Mouse (Mus musculus) cerebellum, adult 2 months (tissue): ENCODE results near the gene Itgav. TPM values are rescaled to one million over a fixed set of nuclear protein-coding genes. Genes with fewer than 3 reads are reported as not detected.
A peak's percentile ranks its signal among the peaks of the same experiment; 100 is the strongest.

Source experiments
- DNase-seq, 2 experiments: peaks; one replicate each; pipeline ENCODE4 v3.0.0; 2021
- H3K27ac ChIP-seq: fragments of 200-500 bp; 2 replicates; pipeline ENCODE4 v1.5.1; 2012; ENCODE audit warnings: low read length, control low read depth, inconsistent platforms; ENCODE audit not compliant: insufficient read depth
- H3K27me3 ChIP-seq: fragments of 200-500 bp; 2 replicates; pipeline ENCODE4 v1.6.1; 2012; ENCODE audit warnings: inconsistent platforms, mild to moderate bottlenecking, low read length, moderate library complexity; ENCODE audit not compliant: control insufficient read depth, insufficient read depth
- H3K4me1 ChIP-seq: fragments of 200-500 bp; 2 replicates; pipeline ENCODE4 v1.6.1; 2011; ENCODE audit warnings: low read length; ENCODE audit not compliant: control insufficient read depth, insufficient read depth
- H3K4me3 ChIP-seq: fragments of 200-500 bp; replicated peaks from 2 replicates; pipeline ENCODE3; 2011; ENCODE audit warnings: mild to moderate bottlenecking, low read depth, low read length, control low read depth; ENCODE audit not compliant: insufficient read depth
- CTCF ChIP-seq: fragments of 200-500 bp; IDR thresholded peaks from 2 replicates; pipeline ENCODE4 v1.5.1; 2011; ENCODE audit warnings: low read depth, mild to moderate bottlenecking, control low read depth, low read length, moderate library complexity, borderline replicate concordance; ENCODE audit not compliant: insufficient read depth
- POLR2A ChIP-seq: fragments of 200-500 bp; IDR thresholded peaks from 2 replicates; pipeline ENCODE4 v1.6.1; 2011; ENCODE audit warnings: low read length, control low read depth, borderline replicate concordance; ENCODE audit not compliant: insufficient read depth
- WGBS: fragments of 180-500 bp; shearing (Covaris S2); methylation state at CpG from one replicate; pipeline ENCODE4 v1.1.7; 2018; 5-methylcytosine and 5-hydroxymethylcytosine counted together
- polyA plus RNA-seq: library from polyadenylated mRNA; depleted of rRNA; stranded (reverse); fragments of >200 nt; gene quantifications from 2 replicates; pipeline ENCODE4 v1.2.3, GENCODE M21; 2012

The Itgav gene
- polyA plus RNA-seq, 1 experiment: 43.2 TPM

- 60% methylated on average over 9 of the region's 9 CpGs for WGBS
- no peak for TF ChIP-seq POLR2A
- TF ChIP-seq CTCF: no peak
- Histone ChIP-seq H3K27me3 (no peaks in the 10 kb centered on the region), H3K4me3 (no peak overlapping the region), H3K4me1 (no peaks in the 10 kb centered on the region), H3K27ac (no peak overlapping the region)
- DNase-seq: peak in 1 of 2 experiments; percentile 29
Measured at GRCm38 (mm10) chr2:83742210-83742609, 18.0 kb downstream of the Itgav start.

GRCm38 (mm10) chr2:83742836-83743235 is 18.6 kb downstream of the Itgav start:
- Histone ChIP-seq H3K27ac (no peak overlapping the region), H3K4me1 (no peaks in the 10 kb centered on the region), H3K27me3 (no peaks in the 10 kb centered on the region), H3K4me3 (no peak overlapping the region)
- over 99% methylated on average over 2 of the region's 2 CpGs for WGBS
- no peak for TF ChIP-seq POLR2A
- no peak for TF ChIP-seq CTCF
- no peak for DNase-seq

GRCm38 (mm10) chr2:83744276-83744952 is 20.2 kb downstream of the Itgav start:
- no peak for TF ChIP-seq CTCF
- no peak for TF ChIP-seq POLR2A
- Histone ChIP-seq H3K4me1 (no peaks in the 10 kb centered on the region), H3K4me3 (no peak overlapping the region), H3K27ac (no peak overlapping the region), H3K27me3 (no peaks in the 10 kb centered on the region)
- no peak for DNase-seq
- WGBS: 82% methylated on average over 9 of the region's 9 CpGs

GRCm38 (mm10) chr2:83745257-83745656 is 21.1 kb downstream of the Itgav start:
- Histone ChIP-seq H3K27ac (no peak overlapping the region), H3K4me1 (no peaks in the 10 kb centered on the region), H3K4me3 (no peak overlapping the region), H3K27me3 (no peaks in the 10 kb centered on the region)
- TF ChIP-seq CTCF (no peak), POLR2A (no peak)
- no peak for DNase-seq
- WGBS: 86% methylated on average over 6 of the region's 6 CpGs

- WGBS: 98% methylated on average over 10 of the region's 10 CpGs
- Histone ChIP-seq H3K4me1 (no peaks in the 10 kb centered on the region), H3K27ac (no peak overlapping the region), H3K4me3 (no peak overlapping the region), H3K27me3 (no peaks in the 10 kb centered on the region)
- no peak for DNase-seq
- TF ChIP-seq POLR2A: no peak
- no peak for TF ChIP-seq CTCF
Measured at GRCm38 (mm10) chr2:83748581-83749118, 24.5 kb downstream of the Itgav start.

- no peak overlapping the region for H3K4me3 ChIP-seq
- DNase-seq: no peak
- H3K27ac ChIP-seq: no peak overlapping the region
- no peaks in the 10 kb centered on the region for H3K27me3 ChIP-seq
- no peaks in the 10 kb centered on the region for H3K4me1 ChIP-seq
- 77% methylated on average over 5 of the region's 5 CpGs for WGBS
- TF ChIP-seq CTCF (no peak), POLR2A (no peak)
Measured at GRCm38 (mm10) chr2:83753008-83753407, 28.8 kb downstream of the Itgav start.

GRCm38 (mm10) chr2:83754306-83754837 is 30.2 kb downstream of the Itgav start:
- Histone ChIP-seq H3K27me3 (no peaks in the 10 kb centered on the region), H3K4me3 (no peak overlapping the region), H3K4me1 (0 out of 2 replicates have a peak, but pooled peaks cover 2% of the 10 kb centered on the region), H3K27ac (no peak overlapping the region)
- no peak for DNase-seq
- WGBS: 88% methylated on average over 5 of the region's 5 CpGs
- no peak for TF ChIP-seq POLR2A
- no peak for TF ChIP-seq CTCF

GRCm38 (mm10) chr2:83758606-83759215 is 34.5 kb downstream of the Itgav start:
- no peak for DNase-seq
- peaks cover 8% of the 10 kb centered on the region; the same call in 1 of the 2 replicates for H3K4me1 ChIP-seq
- H3K27ac ChIP-seq: no peak overlapping the region
- H3K27me3 ChIP-seq: no peaks in the 10 kb centered on the region
- WGBS: 29% methylated on average over 7 of the region's 7 CpGs
- TF ChIP-seq CTCF (no peak), POLR2A (no peak)
- H3K4me3 ChIP-seq: peak overlapping the region; percentile 45
